Mouse (Mus musculus) cerebellum, adult (tissue): Measurements from ENCODE around the gene Kcnj13.

ENCODE experiments used
- ATAC-seq: cut with Nextera tagmentation; 2 replicates; pipeline ENCODE4 v1.9.2; 2017; ENCODE audit warnings: mild to moderate bottlenecking, moderate library complexity, mixed read lengths; ENCODE audit not compliant: insufficient number of reproducible peaks, low FRiP score, low TSS enrichment

The Kcnj13 gene

DNA sequence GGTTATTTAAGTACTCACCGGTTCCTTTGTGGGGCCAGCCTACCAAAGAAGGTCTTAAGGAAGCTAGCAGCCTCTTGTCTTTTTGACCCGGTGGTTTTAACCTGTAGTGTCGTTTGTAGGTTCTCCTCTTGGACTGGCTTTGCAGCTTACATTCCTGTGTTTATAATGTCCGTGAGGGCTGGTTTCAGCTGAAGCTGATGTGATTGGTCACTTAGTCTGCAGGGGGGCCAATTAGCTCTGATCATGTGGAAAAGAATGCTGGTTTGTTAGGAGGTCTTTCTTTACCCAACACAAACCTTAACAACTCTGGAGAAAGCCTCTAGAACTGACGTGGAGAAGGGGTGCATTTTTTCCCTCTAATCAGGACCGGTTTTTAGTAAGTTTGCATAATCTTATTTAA, at the start of gene Kcnj13:
Gene Kcnj13 (minus strand): TSS at position 136 of the 400 bp plus-strand sequence.
- ATAC-seq = no peak

DNA sequence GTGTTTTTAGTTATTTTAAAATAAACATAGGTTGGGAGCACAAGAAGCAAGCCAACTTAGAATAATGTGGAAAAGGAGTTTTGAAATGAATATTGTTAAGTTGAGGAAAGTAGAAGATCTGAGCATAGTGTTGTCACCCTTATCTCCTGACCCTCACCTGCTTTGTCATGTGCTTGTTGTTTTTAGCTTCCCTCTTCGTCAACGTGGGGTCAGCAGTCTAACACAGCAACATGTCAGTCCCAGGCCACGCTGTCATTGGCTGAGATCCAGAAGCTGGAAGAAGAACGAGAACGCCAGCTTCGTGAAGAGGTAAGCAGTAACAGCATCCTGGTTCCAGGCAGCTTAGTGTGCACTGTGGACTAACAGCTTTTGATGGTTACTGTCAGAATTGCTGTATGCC, 42.1 kb upstream of the Kcnj13 start:
- ATAC-seq = no peak

DNA sequence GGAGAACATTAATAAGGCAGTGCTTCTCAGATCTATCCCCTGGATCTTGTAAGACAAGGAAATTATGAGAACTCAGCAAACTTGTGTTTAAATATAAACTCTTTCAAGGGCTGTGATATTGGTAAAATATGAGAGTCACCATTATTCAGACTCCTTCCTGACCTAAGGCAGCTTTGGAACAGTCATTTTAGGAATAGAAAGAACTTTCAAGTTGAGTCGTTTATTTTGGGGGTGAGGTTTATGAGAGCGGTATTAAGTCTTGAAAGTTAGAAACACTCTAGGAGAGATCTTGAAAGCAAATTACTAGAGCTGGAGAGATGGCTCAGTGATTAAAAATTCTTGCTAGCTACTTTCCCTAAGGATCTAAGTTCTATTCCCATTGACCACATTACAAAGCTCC, 40.6 kb upstream of the Kcnj13 start:
- no peak for ATAC-seq

DNA sequence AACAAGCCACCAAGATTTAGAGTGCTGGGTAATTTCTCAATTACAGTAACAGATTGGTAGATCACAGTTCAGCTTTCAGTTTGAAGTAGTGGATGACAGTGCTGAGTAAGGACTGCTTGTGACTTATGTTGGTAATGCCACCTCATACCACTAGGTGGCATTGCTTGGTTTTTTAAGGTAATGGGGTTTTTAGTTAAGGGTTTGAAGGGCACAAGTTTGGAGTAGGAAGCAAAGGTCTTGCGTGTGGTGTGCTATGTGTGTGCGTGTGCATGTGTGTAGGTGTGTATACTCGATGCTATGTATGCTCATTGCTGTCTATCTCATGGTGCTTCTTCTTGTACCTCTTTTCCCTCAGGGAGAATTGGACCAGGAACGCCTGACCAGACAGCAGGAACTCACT, 24.2 kb upstream of the Kcnj13 start:
- ATAC-seq = no peak

GRCm38 (mm10) chr1:87409380-87409779, 14.9 kb upstream of the Kcnj13 start:
- ATAC-seq = no peak

- no peak for ATAC-seq
Observed at GRCm38 (mm10) chr1:87406012-87406411, 11.5 kb upstream of the Kcnj13 start.

DNA sequence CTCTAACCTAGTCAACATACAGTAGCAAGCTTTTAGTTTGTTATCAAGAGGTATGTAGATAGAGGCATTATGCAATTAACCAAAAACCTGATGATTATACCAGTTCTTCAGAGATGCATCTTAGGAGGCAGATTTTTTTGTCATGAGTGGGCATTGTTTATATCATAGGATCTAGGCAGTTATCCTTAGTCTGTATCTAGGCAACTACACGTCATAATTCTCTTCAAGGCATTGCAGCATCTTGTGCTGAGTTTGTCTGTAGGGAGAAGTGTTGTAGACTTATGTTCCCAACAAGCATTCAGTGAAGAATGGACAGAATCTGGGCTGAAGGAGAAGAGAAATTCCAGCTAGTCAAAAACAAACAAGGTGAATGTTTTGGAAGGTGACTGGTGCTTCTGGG, 10.2 kb upstream of the Kcnj13 start:
- no peak for ATAC-seq

DNA sequence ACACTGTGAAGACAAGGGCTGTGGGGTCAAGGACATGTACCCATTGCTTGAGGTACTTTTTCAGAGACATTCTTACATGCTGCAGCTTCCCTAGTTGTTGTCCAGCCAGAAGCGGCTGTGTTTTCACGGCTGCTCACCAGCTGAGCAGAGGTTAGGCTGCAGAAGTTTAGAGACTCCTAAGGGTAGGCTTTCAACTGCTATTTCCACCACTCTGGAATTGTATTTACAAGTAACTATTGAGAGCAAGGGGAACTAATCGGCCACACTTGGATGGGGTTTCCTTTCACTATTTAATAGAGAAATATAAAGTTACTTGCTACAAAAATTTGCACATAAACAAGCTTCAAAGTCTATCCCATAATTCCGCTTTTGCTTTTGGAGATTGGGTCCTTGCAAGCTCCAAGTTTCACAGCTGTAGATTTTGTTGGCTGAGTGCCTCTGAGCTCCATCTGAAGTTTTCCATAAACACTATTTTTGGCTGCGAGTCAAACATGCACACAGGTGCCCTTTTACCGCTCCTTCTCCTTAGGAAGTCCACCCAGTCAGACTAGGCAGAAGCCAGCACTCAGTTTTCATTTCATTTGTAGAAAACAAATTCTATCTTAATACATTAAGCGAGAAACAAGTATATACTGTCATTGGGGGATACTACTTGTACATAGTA, 2.5 kb upstream of the Kcnj13 start:
- no peak for ATAC-seq

GRCm38 (mm10) chr1:87393444-87394195, 909 bp downstream of the Kcnj13 start:
- no peak for ATAC-seq

- ATAC-seq = no peak; the same call in 1 of the 2 replicates
Observed at GRCm38 (mm10) chr1:87386436-87387092, 8.0 kb downstream of the Kcnj13 start.

GRCm38 (mm10) chr1:87381152-87381551, 13.4 kb downstream of the Kcnj13 start:
- ATAC-seq = no peak

DNA sequence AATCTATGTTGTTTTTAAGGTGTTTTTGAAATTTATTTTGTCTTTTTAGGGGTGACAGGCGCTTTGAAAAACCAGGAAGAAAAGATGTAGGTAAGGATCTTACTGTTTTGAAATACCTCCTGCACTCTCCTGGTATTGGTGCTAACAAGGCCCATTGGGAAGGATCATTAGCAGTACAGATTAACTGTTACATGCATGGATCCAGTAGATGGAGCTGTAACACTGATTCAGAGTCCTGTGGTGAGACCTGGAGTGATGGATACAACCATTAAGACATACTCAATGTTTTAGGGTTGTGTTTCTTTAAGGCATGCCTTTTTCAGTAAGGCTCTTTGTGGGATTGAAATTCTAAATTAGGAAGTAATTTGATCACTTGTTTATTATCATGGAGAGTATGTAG, 14.6 kb downstream of the Kcnj13 start:
- ATAC-seq = no peak

GRCm38 (mm10) chr1:87378024-87378560, 16.4 kb downstream of the Kcnj13 start:
- no peak for ATAC-seq

DNA sequence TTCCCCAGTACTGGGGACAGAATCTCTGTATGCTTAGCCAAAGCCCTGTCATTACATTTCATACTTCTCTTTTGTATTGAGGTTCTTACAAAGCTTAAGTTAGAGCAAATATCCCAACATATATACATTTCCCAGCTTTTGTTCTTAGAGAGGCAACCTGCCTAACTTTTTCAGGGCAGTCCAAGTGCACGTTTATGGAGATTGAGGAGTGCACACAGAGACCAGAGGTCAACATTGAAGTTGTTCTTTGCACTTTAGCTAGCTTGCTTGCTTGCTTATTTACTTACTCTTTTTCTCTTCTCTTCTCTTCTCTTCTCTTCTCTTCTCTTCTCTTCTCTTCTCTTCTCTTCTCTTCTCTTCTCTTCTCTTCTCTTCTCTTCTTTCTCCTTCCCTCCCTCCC, 34.3 kb downstream of the Kcnj13 start:
- ATAC-seq = no peak

DNA sequence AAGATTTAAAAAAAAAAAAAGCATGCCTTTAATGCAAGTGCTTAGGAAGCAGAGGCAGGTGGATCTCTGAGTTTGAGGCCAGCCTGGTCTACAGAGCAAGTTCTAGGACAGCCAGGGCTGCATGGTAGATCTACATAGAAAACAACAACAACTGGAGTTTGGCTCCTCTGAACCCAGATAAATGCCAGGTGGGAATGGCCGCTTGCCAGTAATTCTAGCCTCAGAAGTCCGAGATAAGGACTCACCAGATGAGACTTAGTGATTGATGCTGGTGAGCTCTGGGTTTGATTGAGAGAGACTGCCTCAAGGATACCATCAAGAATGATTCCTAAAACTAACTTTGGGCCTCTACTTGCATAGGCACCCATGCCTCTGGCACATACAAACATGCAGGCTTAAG, 44.0 kb downstream of the Kcnj13 start:
- ATAC-seq = no peak
